Mouse (Mus musculus): ENCODE results near the gene H2afj. TPM values are rescaled to one million over a fixed set of nuclear protein-coding genes. Genes with fewer than 3 reads are reported as not detected.

H2afj gene
- polyA plus RNA-seq, 1 experiment from 2014 or later, result 111 TPM

- TF ChIP-seq CTCF (IDR thresholded peaks at IDR 0.05), result no peak
- no peaks in the 10 kb centered on the region for H3K27me3 ChIP-seq
- ChIA-PET CTCF (interaction anchor here (1.0 kb wide), 1 partner anchor 164 kb away, joined by 3 read pairs; no protein-coding TSS in a partner anchor), POLR2A (no interaction called here)
- in situ Hi-C loops (cut with MboI; ENCODE audit: low pct_unique_long_range_greater_than_20kb), result loop anchor here (25.0 kb wide), 2 partner anchors 920 to 1755 kb away; partner anchors contain the start of genes Gprc5a and Strap
- ATAC-seq, result no peak
- no peak for DNase-seq (ENCODE audit: low read depth, low spot score)
Measured at GRCm38 (mm10) chr6:136816826-136817225, 8.8 kb downstream of the H2afj start.

DNA sequence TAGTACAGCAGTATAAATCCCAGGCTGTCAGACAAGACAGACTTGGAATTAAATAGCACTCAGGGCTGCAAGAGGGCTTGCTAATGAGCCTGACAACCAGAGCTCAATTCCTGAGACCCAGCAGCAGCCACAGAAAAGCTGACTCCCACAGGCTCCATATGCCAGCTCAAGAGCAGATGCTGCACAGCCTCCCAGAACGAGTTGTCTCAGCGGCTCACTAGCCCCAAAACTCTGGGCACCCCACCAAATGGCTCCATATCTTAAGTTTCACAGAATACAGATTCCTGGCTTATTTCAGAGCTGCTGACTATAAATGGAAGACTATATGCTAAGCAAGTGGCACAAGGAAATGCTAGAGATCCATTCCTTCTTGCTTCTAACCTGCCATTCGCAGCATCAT is 9.5 kb downstream of the H2afj start:
- ChIA-PET POLR2A (no interaction called here), CTCF (interaction anchor here (1.0 kb wide), 1 partner anchor 163 kb away, joined by 3 read pairs; no protein-coding TSS in a partner anchor)
- no peak for DNase-seq (ENCODE audit: low read depth, low spot score)
- ATAC-seq, result no peak
- in situ Hi-C loops (cut with MboI; ENCODE audit: low pct_unique_long_range_greater_than_20kb), result loop anchor here (25.0 kb wide), 2 partner anchors 920 to 1755 kb away; partner anchors contain the start of genes Gprc5a and Strap
- TF ChIP-seq CTCF (IDR thresholded peaks at IDR 0.05), result no peak
- no peaks in the 10 kb centered on the region for H3K27me3 ChIP-seq

GRCm38 (mm10) chr6:136820381-136820780 is 12.3 kb downstream of the H2afj start:
- DNase-seq (ENCODE audit: low read depth, low spot score) (no peak), ATAC-seq (no peak)
- ChIA-PET CTCF (no interaction called here), POLR2A (no interaction called here)
- TF ChIP-seq CTCF (IDR thresholded peaks at IDR 0.05), result no peak
- no peaks in the 10 kb centered on the region for H3K27me3 ChIP-seq
- in situ Hi-C loops (cut with MboI; ENCODE audit: low pct_unique_long_range_greater_than_20kb), result loop anchor here (25.0 kb wide), 2 partner anchors 917 to 1758 kb away; partner anchors contain the start of genes Gprc5a and Strap

GRCm38 (mm10) chr6:136821086-136821485 is 13.0 kb downstream of the H2afj start:
- ChIA-PET CTCF (no interaction called here), POLR2A (no interaction called here)
- ATAC-seq, result no peak
- no peak for TF ChIP-seq CTCF (IDR thresholded peaks at IDR 0.05)
- no peak for DNase-seq (ENCODE audit: low read depth, low spot score)
- in situ Hi-C loops (cut with MboI; ENCODE audit: low pct_unique_long_range_greater_than_20kb), result loop anchor here (25.0 kb wide), 2 partner anchors 916 to 1759 kb away; partner anchors contain the start of genes Gprc5a and Strap
- H3K27me3 ChIP-seq, result no peaks in the 10 kb centered on the region

- ChIA-PET POLR2A (no interaction called here), CTCF (no interaction called here)
- in situ Hi-C loops (cut with MboI; ENCODE audit: low pct_unique_long_range_greater_than_20kb), result loop anchor here (25.0 kb wide), 2 partner anchors 912 to 1763 kb away; partner anchors contain the start of genes Gprc5a and Strap
Measured at GRCm38 (mm10) chr6:136824987-136825386, 16.9 kb downstream of the H2afj start.

DNA sequence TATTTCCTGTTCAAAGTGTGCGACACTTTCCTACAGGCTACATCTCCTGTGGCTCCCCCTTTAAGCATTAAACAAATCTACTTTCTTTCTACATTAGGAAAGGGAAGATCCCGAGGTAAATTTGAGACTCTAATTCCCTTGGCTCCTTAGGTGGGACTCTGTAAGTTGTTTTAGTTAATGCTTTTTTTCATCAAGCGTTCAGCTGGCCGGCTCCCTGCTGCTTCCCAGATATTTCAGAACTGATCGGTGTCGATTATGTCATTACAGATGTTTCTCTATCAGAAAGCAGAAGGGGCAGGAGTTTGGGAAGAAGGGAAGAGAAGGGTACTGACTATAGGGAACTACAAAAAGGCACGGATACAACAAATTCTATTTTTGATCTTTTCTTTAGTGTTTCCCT is 19.1 kb downstream of the H2afj start:
- ChIA-PET CTCF (no interaction called here), POLR2A (interaction anchor here (2.5 kb wide), 1 partner anchor 22 kb away, joined by 18 read pairs; the partner anchor contains the start of gene Hist4h4)
- DNase-seq (ENCODE audit: low read depth, low spot score) (no peak), ATAC-seq (no peak)
- TF ChIP-seq CTCF (IDR thresholded peaks at IDR 0.05), result no peak
- H3K27me3 ChIP-seq, result no peaks in the 10 kb centered on the region
- in situ Hi-C loops (cut with MboI; ENCODE audit: low pct_unique_long_range_greater_than_20kb), result no loop called here

More at GRCm38 (mm10) chr6:136824987-136825386, 16.9 kb downstream of the H2afj start:
- ATAC-seq, result no peak
- no peaks in the 10 kb centered on the region for H3K27me3 ChIP-seq
- no peak for DNase-seq (ENCODE audit: low read depth, low spot score)
- TF ChIP-seq CTCF (IDR thresholded peaks at IDR 0.05), result no peak

DNA sequence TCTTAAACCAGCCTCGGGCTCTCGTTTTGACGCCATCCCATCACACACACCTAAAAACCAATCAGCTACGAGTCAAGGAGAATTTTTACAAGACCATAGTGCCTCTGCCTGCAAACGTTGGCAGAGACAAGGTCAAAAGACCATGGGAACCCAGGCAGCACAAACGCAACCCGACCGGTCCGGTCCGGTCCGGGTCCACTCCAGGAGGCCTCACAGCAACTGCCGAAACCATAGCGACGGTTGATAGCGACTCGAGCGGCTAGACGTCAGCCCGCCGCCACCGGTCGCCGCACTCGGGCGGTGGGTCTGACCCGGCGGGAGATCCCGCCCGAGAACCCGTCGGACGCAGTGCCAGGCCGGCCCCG is 19.5 kb downstream of the H2afj start, which contains the start of gene BC049715:
Gene BC049715, plus strand, starts transcription at position 111 of the 365 bp plus-strand sequence.
- ChIA-PET CTCF (no interaction called here), POLR2A (interaction anchor here (2.5 kb wide), 1 partner anchor 23 kb away, joined by 18 read pairs; the partner anchor contains the start of gene Hist4h4)
- DNase-seq (ENCODE audit: low read depth, low spot score) (no peak), ATAC-seq (peak; percentile 32)
- in situ Hi-C loops (cut with MboI; ENCODE audit: low pct_unique_long_range_greater_than_20kb), result no loop called here
- TF ChIP-seq CTCF (IDR thresholded peaks at IDR 0.05), result no peak
- no peaks in the 10 kb centered on the region for H3K27me3 ChIP-seq

- no peaks in the 10 kb centered on the region for H3K27me3 ChIP-seq
- DNase-seq (ENCODE audit: low read depth, low spot score) (peak; percentile 89), ATAC-seq (peak; percentile 100)
- ChIA-PET POLR2A (interaction anchor here (2.5 kb wide), 1 partner anchor 23 kb away, joined by 18 read pairs; the partner anchor contains the start of gene Hist4h4), CTCF (no interaction called here)
- in situ Hi-C loops (cut with MboI; ENCODE audit: low pct_unique_long_range_greater_than_20kb), result no loop called here
- TF ChIP-seq CTCF (IDR thresholded peaks at IDR 0.05), result no peak
Measured at GRCm38 (mm10) chr6:136827881-136828561, 20.0 kb downstream of the H2afj start, which contains the start of gene Wbp11. Gene Wbp11 (minus strand): TSS chr6:136828233.

GRCm38 (mm10) chr6:136828681-136829080 is 20.6 kb downstream of the H2afj start:
- TF ChIP-seq CTCF (IDR thresholded peaks at IDR 0.05), result no peak
- no peak for ATAC-seq
- CTCF ChIA-PET, result no interaction called here

DNA sequence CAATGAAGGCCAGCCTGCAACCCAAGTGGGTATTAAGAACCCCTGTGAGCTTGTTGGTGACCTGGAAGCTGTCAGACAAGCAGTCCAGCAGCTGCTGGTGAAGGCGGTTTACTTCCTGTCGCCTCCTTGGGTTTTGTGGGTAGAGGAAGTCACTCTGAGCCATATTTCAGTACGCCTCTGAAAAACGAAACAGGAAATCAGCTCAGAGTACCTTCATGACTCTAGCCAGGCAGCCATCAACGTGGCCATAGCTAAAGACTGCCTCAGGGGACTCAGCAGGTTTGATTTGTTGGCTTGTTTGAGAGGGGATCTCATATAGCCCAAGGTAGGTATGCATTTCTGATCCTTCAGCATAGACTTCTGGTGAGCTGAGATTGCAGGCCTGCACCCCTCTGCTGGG is 23.7 kb downstream of the H2afj start:
- TF ChIP-seq CTCF (IDR thresholded peaks at IDR 0.05), result no peak
- ChIA-PET POLR2A (interaction anchor here (0.6 to 2.4 kb wide), 2 partner anchors 23 to 28 kb away, joined by 3 to 10 read pairs; partner anchors contain the start of gene Hist4h4), CTCF (interaction anchor here (1.0 to 2.2 kb wide), 5 partner anchors 9 to 149 kb away, joined by 3 to 6 read pairs (median 4); partner anchors contain the start of gene Hist4h4)
- in situ Hi-C loops (cut with MboI; ENCODE audit: low pct_unique_long_range_greater_than_20kb), result no loop called here
- DNase-seq (ENCODE audit: low read depth, low spot score) (no peak), ATAC-seq (no peak)
- H3K27me3 ChIP-seq, result no peaks in the 10 kb centered on the region

More at GRCm38 (mm10) chr6:136828681-136829080, 20.6 kb downstream of the H2afj start:
- POLR2A ChIA-PET, result interaction anchor here (2.5 kb wide), 1 partner anchor 24 kb away, joined by 18 read pairs; the partner anchor contains the start of gene Hist4h4
- DNase-seq (ENCODE audit: low read depth, low spot score), result no peak
- in situ Hi-C loops (cut with MboI; ENCODE audit: low pct_unique_long_range_greater_than_20kb), result no loop called here
- H3K27me3 ChIP-seq, result no peaks in the 10 kb centered on the region

GRCm38 (mm10) chr6:136835352-136835751 is 27.3 kb downstream of the H2afj start, which contains the start of gene Smco3:
Gene Smco3 (minus strand): TSS chr6:136835452.
- DNase-seq (ENCODE audit: low read depth, low spot score) (no peak), ATAC-seq (no peak)
- in situ Hi-C loops (cut with MboI; ENCODE audit: low pct_unique_long_range_greater_than_20kb), result no loop called here
- CTCF ChIA-PET, result interaction anchor here (0.7 to 1.0 kb wide), 2 partner anchors 20 to 30 kb away, joined by 3 read pairs; no protein-coding TSS in a partner anchor
- POLR2A ChIA-PET, result interaction anchor here (2.5 kb wide), 1 partner anchor 31 kb away, joined by 12 read pairs; the partner anchor contains the start of gene Hist4h4
- no peaks in the 10 kb centered on the region for H3K27me3 ChIP-seq
- TF ChIP-seq CTCF (IDR thresholded peaks at IDR 0.05), result no peak
